Mouse (Mus musculus) lung, postnatal 4 days (tissue): ENCODE results near the gene Gm49321.

ENCODE experiments used
- DNase-seq, 2 experiments: peaks; one replicate each; pipeline ENCODE4 v3.0.0; 2021

Gene Gm49321

GRCm38 (mm10) chr12:73949318-73950058 is 12.0 kb downstream of the Gm49321 start:
- peak; percentile 29 to 50 for DNase-seq

- DNase-seq, result peak; percentile 55 to 58
Observed at GRCm38 (mm10) chr12:73952879-73953278, 15.4 kb downstream of the Gm49321 start.

- DNase-seq, result no peak
Observed at GRCm38 (mm10) chr12:73953420-73954186, 16.1 kb downstream of the Gm49321 start.

GRCm38 (mm10) chr12:73954785-73955184 is 17.3 kb downstream of the Gm49321 start:
- DNase-seq, result no peak

- DNase-seq, result no peak
Observed at GRCm38 (mm10) chr12:73957676-73958075, 20.2 kb downstream of the Gm49321 start.

GRCm38 (mm10) chr12:73958830-73959229 is 21.4 kb downstream of the Gm49321 start:
- no peak for DNase-seq

- DNase-seq, result peak; percentile 95 to 97
Observed at GRCm38 (mm10) chr12:73964291-73965281, 27.1 kb downstream of the Gm49321 start, which contains the start of gene Snapc1. Gene Snapc1 (plus strand): TSS chr12:73964481.

- no peak for DNase-seq
Observed at GRCm38 (mm10) chr12:73969142-73969541, 31.7 kb downstream of the Gm49321 start.

GRCm38 (mm10) chr12:73974584-73974983 is 37.1 kb downstream of the Gm49321 start:
- DNase-seq, result no peak

GRCm38 (mm10) chr12:73978144-73978543 is 40.7 kb downstream of the Gm49321 start:
- DNase-seq, result no peak

GRCm38 (mm10) chr12:73979667-73980066 is 42.2 kb downstream of the Gm49321 start:
- no peak for DNase-seq

GRCm38 (mm10) chr12:73982533-73982932 is 45.1 kb downstream of the Gm49321 start:
- peak; percentile 71 to 84 for DNase-seq

- DNase-seq, result no peak
Observed at GRCm38 (mm10) chr12:73986299-73986698, 48.8 kb downstream of the Gm49321 start.

- no peak for DNase-seq
Observed at GRCm38 (mm10) chr12:73988393-73989008, 51.0 kb downstream of the Gm49321 start.

GRCm38 (mm10) chr12:73989594-73989993 is 52.1 kb downstream of the Gm49321 start:
- peak; percentile 36 to 61 for DNase-seq

GRCm38 (mm10) chr12:73996906-73997296 is 59.4 kb downstream of the Gm49321 start:
- DNase-seq, result no peak

GRCm38 (mm10) chr12:73997297-73998127 is 60.1 kb downstream of the Gm49321 start, which contains the start of gene Syt16:
Gene Syt16 (plus strand): TSS chr12:73997661.
- no peak for DNase-seq

GRCm38 (mm10) chr12:73998128-73998456 is 60.6 kb downstream of the Gm49321 start:
- DNase-seq, result no peak

GRCm38 (mm10) chr12:74002449-74002848 is 65.0 kb downstream of the Gm49321 start:
- no peak for DNase-seq

GRCm38 (mm10) chr12:74009448-74009911 is 72.0 kb downstream of the Gm49321 start:
- DNase-seq, result peak in 1 of 2 experiments; percentile 46

- DNase-seq, result peak; percentile 75 to 85
Observed at GRCm38 (mm10) chr12:74013739-74014138, 76.3 kb downstream of the Gm49321 start.
